ENCODE assay signal across 31 mouse cellular contexts in genomic region chr17:25424526-25425080, GRCm38 (mm10). TPM values are rescaled to one million over a fixed set of nuclear protein-coding genes. Genes with fewer than 3 reads are reported as not detected.
DNase-seq lines count a peak whose midpoint lies in the region; ATAC-seq and TF ChIP-seq lines count a peak whose summit lies in the region.
"Had no signal": no experiment of that assay in that cellular context is flagged by ENCODE, and none has a peak within 500 bp of the region (broad histone marks: within the 10 kb centered on the region; RNA-seq: fewer than 3 reads in every experiment).

No protein-coding gene starts in this region.

- H3K9ac ChIP-seq in forebrain, postnatal 0 days, result no peak overlapping the region
- H3K9ac ChIP-seq in heart, embryonic 13.5 days, result peak overlapping the region; percentile 51
- H3K9ac ChIP-seq: embryonic facial prominence, embryonic 12.5 days; hindbrain, embryonic 15.5 days; lung, embryonic 15.5 days; midbrain, embryonic 12.5 days; neural tube, embryonic 13.5 days; stomach, embryonic 15.5 days had no signal

- no peak for TF ChIP-seq CTCF in forebrain, postnatal 0 days (IDR thresholded peaks at IDR 0.05; ENCODE audit: low read depth)
- no peak for TF ChIP-seq CTCF in layer of hippocampus, adult 2 months (conservative IDR thresholded peaks at IDR 0.05)

- intact Hi-C loops in heart, postnatal 36 days (cut with DNase I), result no loop called here

- WGBS in forebrain, embryonic 10.5 days, result 31% methylated on average over 8 of the region's 8 CpGs
- 37% methylated on average over 8 of the region's 8 CpGs for WGBS in forebrain, postnatal 0 days
- WGBS in heart, embryonic 13.5 days, result 29% methylated on average over 8 of the region's 8 CpGs
- 67% methylated on average over 8 of the region's 8 CpGs for WGBS in limb, embryonic 10.5 days

- DNase-seq in forebrain, embryonic 10.5 days (ENCODE audit: extremely low spot score, low spot score), result no peak
- DNase-seq in forebrain, postnatal 0 days, result no peak
- no peak for DNase-seq in heart, postnatal 36 days
- DNase-seq in layer of hippocampus, adult 2 months (ENCODE audit: low spot score in 2 of 2), result no peak
- no peak for DNase-seq in layer of hippocampus, adult 8-10 months (ENCODE audit: low spot score in 2 of 2)
- DNase-seq in limb, embryonic 10.5 days (ENCODE audit: low spot score), result no peak
- DNase-seq: adrenal gland, postnatal 10 days; cerebellum, adult 11 months; cerebellum, adult 9-11 months; embryo, embryonic 11 days; gastrocnemius, postnatal 10 days; kidney, adult 18-20 months; right cerebral cortex, postnatal 14 days had no signal

- no peak for ATAC-seq in forebrain, postnatal 0 days
- ATAC-seq in heart, embryonic 13.5 days (ENCODE audit: extremely low read depth, insufficient number of reproducible peaks, low FRiP score, low TSS enrichment), result no peak

- H3K27me3 ChIP-seq in forebrain, embryonic 10.5 days (ENCODE audit: poor library complexity, severe bottlenecking), result peaks cover 69% of the 10 kb centered on the region
- H3K27me3 ChIP-seq in forebrain, postnatal 0 days (ENCODE audit: insufficient read depth, low read length), result no peaks in the 10 kb centered on the region
- 0 out of 2 replicates have a peak, but pooled peaks cover 7% of the 10 kb centered on the region for H3K27me3 ChIP-seq in heart, embryonic 13.5 days (replicated peaks)
- H3K27me3 ChIP-seq in limb, embryonic 10.5 days (ENCODE audit: low read depth, poor library complexity, severe bottlenecking), result peaks cover 20% of the 10 kb centered on the region
- H3K27me3 ChIP-seq: hindbrain, embryonic 15.5 days; limb, embryonic 13.5 days; lung, embryonic 15.5 days; stomach, embryonic 15.5 days had no signal

- peak overlapping the region; percentile 36; the same call in 1 of the 2 replicates for H3K27ac ChIP-seq in forebrain, embryonic 10.5 days
- no peak overlapping the region for H3K27ac ChIP-seq in forebrain, postnatal 0 days (ENCODE audit: low read depth, low read length)
- H3K27ac ChIP-seq in heart, embryonic 13.5 days (replicated peaks), result peak overlapping the region; percentile 39
- H3K27ac ChIP-seq in layer of hippocampus, adult 2 months, result 0 out of 2 replicates have a peak overlapping the region, but pooled peaks have one; percentile 32
- peak overlapping the region; percentile 11; the same call in 1 of the 2 replicates for H3K27ac ChIP-seq in limb, embryonic 10.5 days
- H3K27ac ChIP-seq: embryonic facial prominence, embryonic 12.5 days; hindbrain, embryonic 15.5 days; left cerebral cortex, adult 2 months; limb, embryonic 13.5 days; lung, embryonic 15.5 days; midbrain, embryonic 12.5 days; neural tube, embryonic 13.5 days; stomach, embryonic 15.5 days had no signal

- H3K4me2 ChIP-seq in forebrain, postnatal 0 days (ENCODE audit: low read depth), result no peak overlapping the region
- H3K4me2 ChIP-seq in heart, embryonic 13.5 days, result no peak overlapping the region
- H3K4me2 ChIP-seq: embryonic facial prominence, embryonic 12.5 days; hindbrain, embryonic 15.5 days; limb, embryonic 13.5 days; liver, embryonic 11.5 days; lung, embryonic 15.5 days; midbrain, embryonic 12.5 days; neural tube, embryonic 13.5 days; stomach, embryonic 15.5 days had no signal

- H3K36me3 ChIP-seq in forebrain, embryonic 10.5 days (replicated peaks), result no peaks in the 10 kb centered on the region
- peaks cover 17% of the 10 kb centered on the region; the same call in 1 of the 2 replicates for H3K36me3 ChIP-seq in forebrain, postnatal 0 days (ENCODE audit: insufficient read depth)
- peaks cover 30% of the 10 kb centered on the region for H3K36me3 ChIP-seq in heart, embryonic 13.5 days
- H3K36me3 ChIP-seq in limb, embryonic 10.5 days, result peaks cover 11% of the 10 kb centered on the region; the same call in 1 of the 2 replicates
- H3K36me3 ChIP-seq: hindbrain, embryonic 15.5 days; lung, embryonic 15.5 days; midbrain, embryonic 12.5 days; stomach, embryonic 15.5 days had no signal

- no peak overlapping the region for H3K4me3 ChIP-seq in forebrain, embryonic 10.5 days
- no peak overlapping the region for H3K4me3 ChIP-seq in forebrain, postnatal 0 days (ENCODE audit: low read depth, low read length)
- no peak overlapping the region for H3K4me3 ChIP-seq in heart, embryonic 13.5 days
- H3K4me3 ChIP-seq in layer of hippocampus, adult 2 months, result no peak overlapping the region
- no peak overlapping the region for H3K4me3 ChIP-seq in limb, embryonic 10.5 days
- H3K4me3 ChIP-seq: embryonic facial prominence, embryonic 12.5 days; hindbrain, embryonic 15.5 days; left cerebral cortex, adult 2 months; limb, embryonic 13.5 days; lung, embryonic 15.5 days; midbrain, embryonic 12.5 days; neural tube, embryonic 13.5 days; stomach, embryonic 15.5 days had no signal

- no peaks in the 10 kb centered on the region for H3K9me3 ChIP-seq in forebrain, embryonic 10.5 days
- no peaks in the 10 kb centered on the region for H3K9me3 ChIP-seq in forebrain, postnatal 0 days (ENCODE audit: low read length)
- no peaks in the 10 kb centered on the region for H3K9me3 ChIP-seq in heart, embryonic 13.5 days
- H3K9me3 ChIP-seq in limb, embryonic 10.5 days (replicated peaks), result no peaks in the 10 kb centered on the region
- H3K9me3 ChIP-seq: embryonic facial prominence, embryonic 12.5 days; hindbrain, embryonic 15.5 days; limb, embryonic 13.5 days; lung, embryonic 15.5 days; midbrain, embryonic 12.5 days; neural tube, embryonic 13.5 days; stomach, embryonic 15.5 days had no signal

- H3K4me1 ChIP-seq in forebrain, embryonic 10.5 days, result peaks cover 71% of the 10 kb centered on the region
- peaks cover 6% of the 10 kb centered on the region; the same call in 1 of the 2 replicates for H3K4me1 ChIP-seq in forebrain, postnatal 0 days (ENCODE audit: insufficient read depth)
- peaks cover 94% of the 10 kb centered on the region for H3K4me1 ChIP-seq in heart, embryonic 13.5 days
- H3K4me1 ChIP-seq in limb, embryonic 10.5 days, result peaks cover 40% of the 10 kb centered on the region

RNA-seq across cellular contexts. Expression of gene Cacna1h, which starts 9.0 kb away (rescaled TPM):
- polyA plus RNA-seq in forebrain, embryonic 10.5 days (2016; fragmentation: Nextera tagmentation; extraction: Ambion mirVana), result 1.7 and 2.2 TPM in 2 replicates
- 101 and 149 TPM in 2 replicates for total RNA-seq in forebrain, postnatal 0 days (2014; rRNA removed)
- 6.2 and 8.1 TPM in 2 replicates for polyA plus RNA-seq in forebrain, postnatal 0 days (2015; fragmentation: Nextera tagmentation; extraction: Ambion mirVana)
- polyA plus RNA-seq in heart, embryonic 13.5 days (2015; fragmentation: Nextera tagmentation; extraction: Ambion mirVana), result 6.5 and 8.1 TPM in 2 replicates
- total RNA-seq in heart, postnatal 36 days (2021), result 1 to 10 TPM; 5.4 to 6.5 TPM
- 100 to 1,000 TPM; 121 to 142 TPM for total RNA-seq in layer of hippocampus, adult 2 months (2021)
- total RNA-seq in layer of hippocampus, adult 8-10 months (2022), result 100 to 1,000 TPM in 2 of 4 experiments, 10 to 100 TPM in 2; 92.8 to 120 (median 105) TPM
- 1.8 and 3.2 TPM in 2 replicates for polyA plus RNA-seq in limb, embryonic 10.5 days (2016; fragmentation: Nextera tagmentation; extraction: Ambion mirVana)

RNA-seq across cellular contexts. Expression of gene Tekt4, which starts 29.8 kb away (rescaled TPM):
- polyA plus RNA-seq in forebrain, embryonic 10.5 days (2016; fragmentation: Nextera tagmentation; extraction: Ambion mirVana), result 0.18 TPM in 1 of 2 replicates, not detected in the other
- total RNA-seq in forebrain, postnatal 0 days (2014; rRNA removed), result 3.3 and 4.8 TPM in 2 replicates
- 2.5 and 2.9 TPM in 2 replicates for polyA plus RNA-seq in forebrain, postnatal 0 days (2015; fragmentation: Nextera tagmentation; extraction: Ambion mirVana)
- 0.23 and 0.47 TPM in 2 replicates for polyA plus RNA-seq in heart, embryonic 13.5 days (2015; fragmentation: Nextera tagmentation; extraction: Ambion mirVana)
- total RNA-seq in heart, postnatal 36 days (2021), result under 1 TPM in 1 of 2 experiments, not detected in 1; 0.47 TPM
- total RNA-seq in layer of hippocampus, adult 2 months (2021), result 1 to 10 TPM; 1.8 to 2.0 TPM
- 1 to 10 TPM in 3 of 4 experiments, under 1 TPM in 1; 0.96 to 1.8 (median 1.2) TPM for total RNA-seq in layer of hippocampus, adult 8-10 months (2022)
- polyA plus RNA-seq in limb, embryonic 10.5 days (2016; fragmentation: Nextera tagmentation; extraction: Ambion mirVana), result not detected in 2 replicates
- total RNA-seq: adrenal gland, postnatal 10 days; gastrocnemius, postnatal 10 days; hematopoietic stem cell, adult 5-6 weeks; megakaryocyte progenitor cell, adult 5-6 weeks; MEL had no signal
- polyA plus RNA-seq: kidney, embryonic 16.5 days; limb, embryonic 13.5 days; liver, embryonic 11.5 days; small intestine, adult 2 months had no signal

RNA-seq across cellular contexts. Expression of gene Tpsg1, which starts 55.5 kb away (rescaled TPM):
- polyA plus RNA-seq in forebrain, embryonic 10.5 days (2016; fragmentation: Nextera tagmentation; extraction: Ambion mirVana), result not detected in 2 replicates
- not detected in 2 replicates for total RNA-seq in forebrain, postnatal 0 days (2014; rRNA removed)
- polyA plus RNA-seq in forebrain, postnatal 0 days (2015; fragmentation: Nextera tagmentation; extraction: Ambion mirVana), result 0.92 and 1.2 TPM in 2 replicates
- 0.78 TPM in 1 of 2 replicates, not detected in the other for polyA plus RNA-seq in heart, embryonic 13.5 days (2015; fragmentation: Nextera tagmentation; extraction: Ambion mirVana)
- total RNA-seq in heart, postnatal 36 days (2021), result under 1 TPM in 1 of 2 experiments, not detected in 1; 0.30 TPM
- not detected for total RNA-seq in layer of hippocampus, adult 2 months (2021)
- total RNA-seq in layer of hippocampus, adult 8-10 months (2022), result under 1 TPM in 1 of 4 experiments, not detected in 3; 0.47 TPM
- polyA plus RNA-seq in limb, embryonic 10.5 days (2016; fragmentation: Nextera tagmentation; extraction: Ambion mirVana), result not detected in 2 replicates
- total RNA-seq: adrenal gland, postnatal 10 days; gastrocnemius, postnatal 10 days; hematopoietic stem cell, adult 5-6 weeks; layer of hippocampus, postnatal 14 days; left cerebral cortex, adult 2 months; left cerebral cortex, postnatal 25 days; megakaryocyte progenitor cell, adult 5-6 weeks; MEL had no signal
- polyA plus RNA-seq: gonadal fat pad, adult 2 months had no signal

RNA-seq across cellular contexts. Expression of gene Tpsb2, which starts 58.5 kb away (rescaled TPM):
- polyA plus RNA-seq in forebrain, embryonic 10.5 days (2016; fragmentation: Nextera tagmentation; extraction: Ambion mirVana), result not detected in 2 replicates
- total RNA-seq in forebrain, postnatal 0 days (2014; rRNA removed), result 0.33 and 1.4 TPM in 2 replicates
- 3.8 and 4.2 TPM in 2 replicates for polyA plus RNA-seq in forebrain, postnatal 0 days (2015; fragmentation: Nextera tagmentation; extraction: Ambion mirVana)
- not detected in 2 replicates for polyA plus RNA-seq in heart, embryonic 13.5 days (2015; fragmentation: Nextera tagmentation; extraction: Ambion mirVana)
- total RNA-seq in heart, postnatal 36 days (2021), result 1 to 10 TPM; 1.8 to 2.2 TPM
- under 1 TPM in 1 of 2 experiments, not detected in 1; 0.82 TPM for total RNA-seq in layer of hippocampus, adult 2 months (2021)
- 1 to 10 TPM in 1 of 4 experiments, under 1 TPM in 3; 0.31 to 1.0 (median 0.59) TPM for total RNA-seq in layer of hippocampus, adult 8-10 months (2022)
- not detected in 2 replicates for polyA plus RNA-seq in limb, embryonic 10.5 days (2016; fragmentation: Nextera tagmentation; extraction: Ambion mirVana)
- total RNA-seq: hematopoietic stem cell, adult 5-6 weeks; left cerebral cortex, adult 2 months; left cerebral cortex, postnatal 25 days; megakaryocyte progenitor cell, adult 5-6 weeks; MEL had no signal
- polyA plus RNA-seq: embryonic facial prominence, embryonic 12.5 days; midbrain, embryonic 12.5 days; neural tube, embryonic 13.5 days; small intestine, adult 2 months had no signal

Comparison
In these comparisons a context has a peak if more than half of its experiments do, and no peak if none do; other contexts are left out.
1. RNA of gene Cacna1h, which starts 9.0 kb away (total RNA-seq): 101 to 149 TPM in forebrain, postnatal 0 days, 121 to 142 TPM in layer of hippocampus, adult 2 months and 92.8 to 120 TPM in layer of hippocampus, adult 8-10 months; 5.4 to 6.5 TPM in heart, postnatal 36 days; every median in the first group is over 10 times any median in the second.